Mouse (Mus musculus) bone marrow, adult 2 months (tissue): ENCODE measurements around the gene Gsk3b.

Experiments used
- CTCF ChIP-seq: fragments of 200-500 bp; IDR thresholded peaks from 2 replicates; pipeline ENCODE4 v1.5.1; 2011; ENCODE audit warnings: low read length, control low read depth; ENCODE audit not compliant: control insufficient read depth, insufficient read depth
- POLR2A ChIP-seq: fragments of 200-500 bp; IDR thresholded peaks from 2 replicates; pipeline ENCODE4 v1.6.1; 2011; ENCODE audit warnings: low read depth, mild to moderate bottlenecking, control low read depth, low read length, borderline replicate concordance; ENCODE audit not compliant: control insufficient read depth

DNA sequence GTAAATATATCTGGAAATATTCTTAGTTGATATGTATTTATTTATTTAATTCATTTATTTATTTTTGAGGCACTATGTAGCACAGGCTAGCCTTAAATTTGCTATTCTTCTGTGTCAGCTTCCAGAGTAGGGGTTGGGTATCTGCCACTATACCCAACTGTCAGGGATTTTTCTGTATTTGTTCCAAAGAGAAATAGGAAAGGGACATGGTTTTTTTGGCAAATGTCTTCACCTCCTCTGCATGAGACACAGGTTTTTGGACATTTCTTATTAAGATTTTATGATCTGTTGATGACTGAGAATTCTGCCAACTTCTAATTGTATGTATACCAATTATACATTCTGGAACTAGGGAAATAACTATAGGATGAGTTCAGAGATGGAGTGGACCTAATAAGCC lies 10.5 kb downstream of the Gsk3b start:
- TF ChIP-seq CTCF = no peak
- TF ChIP-seq POLR2A = no peak
